27 mouse cellular contexts compared by ENCODE assay signal in genomic region chr4:101275881-101276280, GRCm38 (mm10). TPM values are rescaled to one million over a fixed set of nuclear protein-coding genes. Genes with fewer than 3 reads are reported as not detected.
DNase-seq lines count a peak whose midpoint lies in the region; ATAC-seq and TF ChIP-seq lines count a peak whose summit lies in the region.
"Had no signal": no experiment of that assay in that cellular context is flagged by ENCODE, and none has a peak within 500 bp of the region (broad histone marks: within the 10 kb centered on the region; RNA-seq: fewer than 3 reads in every experiment).

No protein-coding gene starts in this region.

- peak; percentile 80 for ATAC-seq in liver, postnatal 0 days
- ATAC-seq: forebrain, embryonic 15.5 days; hindbrain, embryonic 16.5 days had no signal

- no peaks in the 10 kb centered on the region for H3K4me1 ChIP-seq in liver, postnatal 0 days (ENCODE audit: insufficient read depth)
- H3K4me1 ChIP-seq in CH12.LX (ENCODE audit: control insufficient read depth in 1 of 2, insufficient read depth in 2 of 2), result peaks cover 5 to 37% of the 10 kb centered on the region in 2 experiments; a peak in 3 of 4 replicates
- no peaks in the 10 kb centered on the region for H3K4me1 ChIP-seq in embryonic fibroblast, embryonic 13.5 days (ENCODE audit: control insufficient read depth, insufficient read depth, low read length)
- H3K4me1 ChIP-seq: embryonic facial prominence, embryonic 12.5 days; embryonic facial prominence, embryonic 15.5 days; forebrain, embryonic 12.5 days; forebrain, embryonic 15.5 days; heart, embryonic 12.5 days; heart, embryonic 15.5 days; hindbrain, embryonic 10.5 days; hindbrain, embryonic 13.5 days had no signal

- no peaks in the 10 kb centered on the region for H3K27me3 ChIP-seq in liver, postnatal 0 days (ENCODE audit: insufficient read depth, low read length)
- H3K27me3 ChIP-seq in CH12.LX (replicated peaks), result no peaks in the 10 kb centered on the region
- H3K27me3 ChIP-seq: embryonic facial prominence, embryonic 12.5 days; embryonic facial prominence, embryonic 15.5 days; forebrain, embryonic 12.5 days; forebrain, embryonic 15.5 days; heart, embryonic 12.5 days; heart, embryonic 15.5 days; hindbrain, embryonic 13.5 days had no signal

- no peak overlapping the region for H3K4me2 ChIP-seq in liver, postnatal 0 days (ENCODE audit: low read depth, low read length)
- H3K4me2 ChIP-seq in CH12.LX (ENCODE audit: insufficient read depth, low read depth, poor library complexity, severe bottlenecking), result peak overlapping the region; percentile 31; the same call in 1 of the 2 replicates
- H3K4me2 ChIP-seq: embryonic facial prominence, embryonic 12.5 days; embryonic facial prominence, embryonic 15.5 days; forebrain, embryonic 12.5 days; forebrain, embryonic 15.5 days; heart, embryonic 12.5 days; heart, embryonic 15.5 days; hindbrain, embryonic 13.5 days had no signal

- no peak for DNase-seq in liver, postnatal 0 days
- no peak for DNase-seq in liver
- DNase-seq in 3T3-L1 (ENCODE audit: low read depth, low spot score), result peak; percentile 50
- no peak for DNase-seq in CH12.LX (ENCODE audit: extremely low read depth)
- DNase-seq in cerebellum, adult 9-11 months, result no peak
- DNase-seq in cerebellum, adult 8-10 months, result no peak
- DNase-seq: adrenal gland, adult 8-10 months; adrenal gland, postnatal 25 days; cerebellum, adult 11-12 months; cerebellum, adult 9-10 months; cerebellum, postnatal 25 days; gastrocnemius, postnatal 25 days; heart, adult 18-20 months; heart, postnatal 10 days; heart, postnatal 36 days had no signal

- H3K4me3 ChIP-seq in liver, postnatal 0 days (ENCODE audit: low read depth, low read length), result no peak overlapping the region
- no peak overlapping the region for H3K4me3 ChIP-seq in CH12.LX (replicated peaks in 1 of 3; ENCODE audit: low read depth in 2 of 3, low read length in 2 of 3, poor library complexity in 1 of 3)
- no peak overlapping the region for H3K4me3 ChIP-seq in embryonic fibroblast, embryonic 13.5 days (ENCODE audit: insufficient read depth, low read length)
- H3K4me3 ChIP-seq: embryonic facial prominence, embryonic 12.5 days; embryonic facial prominence, embryonic 15.5 days; erythroblast, embryonic 14.5 days; forebrain, embryonic 12.5 days; forebrain, embryonic 15.5 days; heart, embryonic 12.5 days; heart, embryonic 15.5 days; hindbrain, embryonic 10.5 days; hindbrain, embryonic 13.5 days had no signal

- H3K36me3 ChIP-seq in liver, postnatal 0 days (replicated peaks; ENCODE audit: insufficient read depth, low read length), result no peaks in the 10 kb centered on the region
- no peaks in the 10 kb centered on the region for H3K36me3 ChIP-seq in CH12.LX (replicated peaks in 1 of 2; ENCODE audit: control insufficient read depth in 1 of 2, insufficient read depth in 1 of 2, low read length in 1 of 2)
- H3K36me3 ChIP-seq: embryonic facial prominence, embryonic 12.5 days; embryonic facial prominence, embryonic 15.5 days; forebrain, embryonic 12.5 days; forebrain, embryonic 15.5 days; G1E; heart, embryonic 12.5 days; heart, embryonic 15.5 days; hindbrain, embryonic 10.5 days; hindbrain, embryonic 13.5 days had no signal

- no peaks in the 10 kb centered on the region for H3K79me2 ChIP-seq in CH12.LX (replicated peaks; ENCODE audit: control insufficient read depth, extremely low read depth, insufficient read depth, poor library complexity, severe bottlenecking)

- TF ChIP-seq POLR2A in CH12.LX (IDR thresholded peaks at IDR 0.05; ENCODE audit: low read depth, low read length), result no peak
- no peak for TF ChIP-seq POLR2A in embryonic fibroblast, embryonic 13.5 days (IDR thresholded peaks at IDR 0.05; ENCODE audit: low read depth, low read length)

- in situ Hi-C loops in CH12.LX (cut with MboI; ENCODE audit: low pct_ligation_motif_present, low pct_unique_long_range_greater_than_20kb, low sequenced_read_pairs), result no loop called here

- no peak for TF ChIP-seq RAD21 in CH12.LX (IDR thresholded peaks at IDR 0.05; ENCODE audit: low read depth, low read length)

- H3K9ac ChIP-seq in liver, postnatal 0 days (replicated peaks), result no peak overlapping the region
- no peak overlapping the region for H3K9ac ChIP-seq in CH12.LX (ENCODE audit: insufficient read depth, low read depth)
- H3K9ac ChIP-seq: embryonic facial prominence, embryonic 12.5 days; embryonic facial prominence, embryonic 15.5 days; forebrain, embryonic 12.5 days; forebrain, embryonic 15.5 days; heart, embryonic 12.5 days; heart, embryonic 15.5 days; hindbrain, embryonic 13.5 days had no signal

- 71% methylated on average over 3 of the region's 3 CpGs for WGBS in liver, postnatal 0 days (ENCODE audit: insufficient replicate concordance)

- no peak for TF ChIP-seq EP300 in liver, postnatal 0 days (IDR thresholded peaks at IDR 0.05; ENCODE audit: low read depth)
- no peak for TF ChIP-seq EP300 in CH12.LX (IDR thresholded peaks at IDR 0.05; ENCODE audit: low read length)

- no peak for TF ChIP-seq CTCF in liver, postnatal 0 days (IDR thresholded peaks at IDR 0.05; ENCODE audit: low read depth)
- TF ChIP-seq CTCF in CH12.LX (conservative IDR thresholded peaks at IDR 0.05 in 1 of 2, IDR thresholded peaks at IDR 0.05 in 1 of 2; ENCODE audit: low read depth in 2 of 2, low read length in 2 of 2), result no peak
- TF ChIP-seq CTCF in embryonic fibroblast, embryonic 13.5 days (IDR thresholded peaks at IDR 0.05; ENCODE audit: borderline replicate concordance, insufficient read depth, low read length), result no peak

- dilution Hi-C loops in CH12.LX (cut with MboI; ENCODE audit: extremely low pct_ligation_motif_present, extremely low pct_unique_long_range_greater_than_20kb, low sequenced_read_pairs), result no loop called here

- H3K27ac ChIP-seq in liver, postnatal 0 days (ENCODE audit: low read depth), result no peak overlapping the region
- H3K27ac ChIP-seq in CH12.LX (ENCODE audit: insufficient read depth, low read depth), result no peak overlapping the region
- peak overlapping the region; percentile 93 for H3K27ac ChIP-seq in embryonic fibroblast, embryonic 13.5 days (ENCODE audit: insufficient read depth, low read length)
- H3K27ac ChIP-seq: embryonic facial prominence, embryonic 12.5 days; embryonic facial prominence, embryonic 15.5 days; forebrain, embryonic 12.5 days; forebrain, embryonic 15.5 days; heart, embryonic 15.5 days; hindbrain, embryonic 10.5 days; hindbrain, embryonic 13.5 days had no signal

- no peaks in the 10 kb centered on the region for H3K9me3 ChIP-seq in liver, postnatal 0 days (ENCODE audit: low read length)
- no peaks in the 10 kb centered on the region for H3K9me3 ChIP-seq in CH12.LX (replicated peaks; ENCODE audit: low read length)
- H3K9me3 ChIP-seq: embryonic facial prominence, embryonic 12.5 days; embryonic facial prominence, embryonic 15.5 days; forebrain, embryonic 12.5 days; forebrain, embryonic 15.5 days; G1E; heart, embryonic 12.5 days; heart, embryonic 15.5 days; hindbrain, embryonic 10.5 days; hindbrain, embryonic 13.5 days had no signal

TF ChIP-seq in CH12.LX, 34 proteins besides CTCF, POLR2A, EP300 and RAD21:
- TF ChIP-seq MAX (IDR thresholded peaks at IDR 0.05; ENCODE audit: low read length) (no peak), HCFC1 (IDR thresholded peaks at IDR 0.05; ENCODE audit: low read depth, low read length) (no peak), MYC (IDR thresholded peaks at IDR 0.05; ENCODE audit: low read depth, low read length) (no peak)
TF ChIP-seq in CH12.LX: peak in this region for 0.

RNA-seq across cellular contexts. Expression of gene Jak1, which starts 10.8 kb away (rescaled TPM):
- 33.9 and 51.2 TPM in 2 replicates for polyA plus RNA-seq in liver, postnatal 0 days (2015; fragmentation: Nextera tagmentation; extraction: Ambion mirVana)
- 26.9 and 28.6 TPM in 2 replicates for total RNA-seq in CH12.LX (2012; rRNA removed)
- 33.3 and 33.9 TPM in 2 replicates for total RNA-seq in CH12.LX (2014; rRNA removed)
- polyA plus RNA-seq in CH12.LX (2012; ENCODE audit: insufficient read length, low read depth), result 45.2 and 51.4 TPM in 2 replicates
- polyA plus RNA-seq in embryonic fibroblast, embryonic 13.5 days (2011; ENCODE audit: insufficient read length, low read depth, missing spikeins), result 186 and 192 TPM in 2 replicates
